Mouse (Mus musculus) brain, embryonic 14.5 days (tissue): Measurements from ENCODE around the gene Psme2. TPM values are rescaled to one million over a fixed set of nuclear protein-coding genes. Genes with fewer than 3 reads are reported as not detected.
A peak's percentile ranks its signal among the peaks of the same experiment; 100 is the strongest.

Source experiments
- DNase-seq: peaks from one replicate; pipeline ENCODE4 v3.0.0-alpha.2; 2011; ENCODE audit warnings: low read depth
- CTCF ChIP-seq: fragments of 200-500 bp; IDR thresholded peaks from 2 replicates; pipeline ENCODE4 v1.5.1; 2012; ENCODE audit warnings: inconsistent platforms, mild to moderate bottlenecking, moderate library complexity, borderline replicate concordance; ENCODE audit not compliant: insufficient read depth, insufficient read length; ENCODE audit errors: extremely low read depth
- POLR2A ChIP-seq: fragments of 200-500 bp; IDR thresholded peaks from 2 replicates; pipeline ENCODE4 v1.6.1; 2012; ENCODE audit warnings: mild to moderate bottlenecking, inconsistent platforms, borderline replicate concordance; ENCODE audit not compliant: poor library complexity, insufficient read depth, insufficient read length, severe bottlenecking; ENCODE audit errors: extremely low read depth
- polyA plus RNA-seq: library from polyadenylated mRNA; depleted of rRNA; stranded (reverse); fragments of >200 nt; gene quantifications from 2 replicates; pipeline ENCODE4 v1.2.3, GENCODE M21; 2012; rRNA removed

Gene Psme2
- 65.9 and 76.2 TPM in 2 replicates for polyA plus RNA-seq

GRCm38 (mm10) chr14:55590748-55591330 lies at the start of gene Psme2:
Gene Psme2 (minus strand): TSS chr14:55591113.
- peak; percentile 9; the same call in 1 of the 2 replicates for TF ChIP-seq POLR2A
- peak; percentile 2; the same call in 1 of the 2 replicates for TF ChIP-seq CTCF
- DNase-seq = peak; percentile 99

- DNase-seq = no peak
- TF ChIP-seq CTCF (no peak), POLR2A (no peak)
Observed at GRCm38 (mm10) chr14:55637795-55638194, 46.9 kb upstream of the Psme2 start, which contains the start of gene Gm49378. Gene Gm49378 (minus strand): TSS chr14:55637895.

- DNase-seq = peak; percentile 97
- peak; percentile 32; the same call in 1 of the 2 replicates for TF ChIP-seq POLR2A
- no peak for TF ChIP-seq CTCF
Observed at GRCm38 (mm10) chr14:55635523-55636007, 44.7 kb upstream of the Psme2 start, which contains the start of gene Ipo4. Gene Ipo4 (minus strand): TSS chr14:55635957.

- no peak for DNase-seq
- TF ChIP-seq CTCF (no peak), POLR2A (no peak)
Observed at GRCm38 (mm10) chr14:55634874-55635522, 44.1 kb upstream of the Psme2 start.

- TF ChIP-seq POLR2A = no peak
- TF ChIP-seq CTCF = peak; percentile 76
- no peak for DNase-seq
Observed at GRCm38 (mm10) chr14:55629312-55629711, 38.4 kb upstream of the Psme2 start.

- TF ChIP-seq POLR2A = no peak
- TF ChIP-seq CTCF = no peak
- no peak for DNase-seq
Observed at GRCm38 (mm10) chr14:55628077-55628827, 37.3 kb upstream of the Psme2 start.

- peak; percentile 25 for DNase-seq
- TF ChIP-seq POLR2A (no peak), CTCF (no peak)
Observed at GRCm38 (mm10) chr14:55618486-55619195, 27.7 kb upstream of the Psme2 start.

GRCm38 (mm10) chr14:55617822-55618221 lies 26.9 kb upstream of the Psme2 start, which contains the start of gene Rec8:
Gene Rec8 (plus strand): TSS chr14:55618037.
- DNase-seq = peak; percentile 82

GRCm38 (mm10) chr14:55616844-55617243 lies 25.9 kb upstream of the Psme2 start:
- TF ChIP-seq CTCF (no peak), POLR2A (no peak)

More at GRCm38 (mm10) chr14:55617822-55618221, 26.9 kb upstream of the Psme2 start, which contains the start of gene Rec8:
- TF ChIP-seq CTCF = no peak
- TF ChIP-seq POLR2A = no peak

GRCm38 (mm10) chr14:55615876-55616275 lies 25.0 kb upstream of the Psme2 start:
- no peak for TF ChIP-seq CTCF
- TF ChIP-seq POLR2A = no peak
- DNase-seq = no peak

More at GRCm38 (mm10) chr14:55616844-55617243, 25.9 kb upstream of the Psme2 start:
- no peak for DNase-seq

GRCm38 (mm10) chr14:55614565-55615178 lies 23.8 kb upstream of the Psme2 start:
- TF ChIP-seq CTCF = no peak

More at GRCm38 (mm10) chr14:55614565-55615178, 23.8 kb upstream of the Psme2 start:
- DNase-seq = no peak
